Mouse (Mus musculus) midbrain, embryonic 15.5 days (tissue): ENCODE measurements at regions not wholly inside any gene's neighbourhood (a gene's known extent, or its start where the extent isn't known, plus 50 kb on each side); places are given as distances from the start of the nearest gene placed in this dataset.
A peak's percentile ranks its signal among the peaks of the same experiment; 100 is the strongest.

Experiments
- ATAC-seq: fragments of 200-750 bp; cut with Nextera tagmentation; replicated peaks from 2 replicates; pipeline ENCODE4 v1.8.0; 2017; ENCODE audit warnings: moderate TSS enrichment
- H3K27ac ChIP-seq: fragments of 300-500 bp; sonication (generic); 2 replicates; pipeline ENCODE4 v1.5.1; 2015; ENCODE audit warnings: mild to moderate bottlenecking, inconsistent platforms
- H3K27me3 ChIP-seq: fragments of 300-500 bp; sonication (generic); replicated peaks from 2 replicates; pipeline ENCODE4 v1.6.1; 2015; ENCODE audit warnings: inconsistent platforms
- H3K36me3 ChIP-seq: fragments of 300-500 bp; sonication (generic); replicated peaks from 2 replicates; pipeline ENCODE4 v1.6.1; 2015; ENCODE audit warnings: inconsistent platforms
- H3K4me1 ChIP-seq: fragments of 300-500 bp; sonication (generic); 2 replicates; pipeline ENCODE4 v1.6.1; 2015; ENCODE audit warnings: inconsistent platforms
- H3K4me2 ChIP-seq: fragments of 300-500 bp; sonication (generic); 2 replicates; pipeline ENCODE4 v1.6.1; 2015; ENCODE audit warnings: inconsistent platforms, mild to moderate bottlenecking, moderate library complexity
- H3K4me3 ChIP-seq: fragments of 300-500 bp; sonication (generic); 2 replicates; pipeline ENCODE4 v1.5.1; 2015; ENCODE audit warnings: mild to moderate bottlenecking, inconsistent platforms
- H3K9ac ChIP-seq: fragments of 300-500 bp; sonication (generic); 2 replicates; pipeline ENCODE4 v1.6.1; 2015; ENCODE audit warnings: mild to moderate bottlenecking, inconsistent platforms
- H3K9me3 ChIP-seq: fragments of 300-500 bp; sonication (generic); 2 replicates; pipeline ENCODE4 v1.6.1; 2016; ENCODE audit warnings: inconsistent platforms
- WGBS: fragments of 180-500 bp; shearing (Covaris S2); methylation state at CpG from one replicate; pipeline ENCODE4 v1.1.7; 2015; ENCODE audit warnings: mixed read lengths; 5-methylcytosine and 5-hydroxymethylcytosine counted together

GRCm38 (mm10) chr2:30691857-30692560, 97.2 kb downstream of the Cstad start:
- Histone ChIP-seq H3K9me3 (no peaks in the 10 kb centered on the region), H3K9ac (peak overlapping the region; percentile 27; the same call in 1 of the 2 replicates), H3K27me3 (no peaks in the 10 kb centered on the region), H3K4me3 (no peak overlapping the region), H3K4me2 (peak overlapping the region; percentile 49), H3K4me1 (peaks cover 57% of the 10 kb centered on the region), H3K36me3 (no peaks in the 10 kb centered on the region), H3K27ac (peak overlapping the region; percentile 99)
- peak; percentile 24 for ATAC-seq
- 4% methylated on average over 11 of the region's 11 CpGs for WGBS

GRCm38 (mm10) chr2:30690925-30691856, 96.4 kb downstream of the Cstad start:
- ATAC-seq: no peak
- Histone ChIP-seq H3K4me3 (no peak overlapping the region), H3K36me3 (no peaks in the 10 kb centered on the region), H3K4me1 (peaks cover 60% of the 10 kb centered on the region), H3K9me3 (no peaks in the 10 kb centered on the region), H3K9ac (no peak overlapping the region), H3K4me2 (no peak overlapping the region), H3K27ac (peak overlapping the region; percentile 99), H3K27me3 (no peaks in the 10 kb centered on the region)
- WGBS: 86% methylated on average over 17 of the region's 17 CpGs

- Histone ChIP-seq H3K4me3 (no peak overlapping the region), H3K9me3 (no peaks in the 10 kb centered on the region), H3K4me2 (no peak overlapping the region), H3K27ac (peak overlapping the region; percentile 99), H3K36me3 (no peaks in the 10 kb centered on the region), H3K27me3 (no peaks in the 10 kb centered on the region), H3K9ac (no peak overlapping the region), H3K4me1 (peaks cover 60% of the 10 kb centered on the region)
- ATAC-seq: no peak
- WGBS: 78% methylated on average over 11 of the region's 11 CpGs
Measured at GRCm38 (mm10) chr2:30690307-30690706, 95.5 kb downstream of the Cstad start.

DNA sequence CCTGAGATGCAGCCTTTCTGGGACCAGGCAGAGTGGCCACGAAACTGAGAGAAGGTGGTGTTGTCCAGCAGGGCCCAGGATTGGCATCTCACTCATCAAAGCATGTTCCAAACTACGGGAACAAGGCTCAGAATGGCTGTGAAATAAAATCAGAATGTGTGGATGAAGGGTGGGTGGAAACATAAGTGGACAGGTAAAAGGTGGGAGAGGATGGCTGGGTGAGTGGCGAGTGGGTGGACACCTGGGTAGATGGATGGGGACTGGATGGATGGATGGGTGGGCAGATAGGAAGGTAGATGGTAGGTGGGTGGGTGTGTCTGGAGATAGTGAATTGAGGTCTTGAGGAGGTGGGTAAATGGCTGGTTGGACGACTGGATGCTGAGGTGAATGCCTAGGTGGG, 93.6 kb downstream of the Cstad start:
- H3K9ac ChIP-seq: no peak overlapping the region
- no peak overlapping the region for H3K4me3 ChIP-seq
- H3K27ac ChIP-seq: peak overlapping the region; percentile 78
- ATAC-seq: no peak
- no peaks in the 10 kb centered on the region for H3K27me3 ChIP-seq
- 86% methylated on average over 4 of the region's 4 CpGs for WGBS
- no peak overlapping the region for H3K4me2 ChIP-seq
- H3K9me3 ChIP-seq: no peaks in the 10 kb centered on the region
- H3K36me3 ChIP-seq: no peaks in the 10 kb centered on the region
- peaks cover 47% of the 10 kb centered on the region for H3K4me1 ChIP-seq

- Histone ChIP-seq H3K4me2 (peak overlapping the region; percentile 12; the same call in 1 of the 2 replicates), H3K36me3 (no peaks in the 10 kb centered on the region), H3K27me3 (no peaks in the 10 kb centered on the region), H3K9ac (no peak overlapping the region), H3K27ac (peak overlapping the region; percentile 78), H3K9me3 (no peaks in the 10 kb centered on the region), H3K4me3 (no peak overlapping the region), H3K4me1 (peaks cover 44% of the 10 kb centered on the region)
- 7% methylated on average over 23 of the region's 23 CpGs for WGBS
- ATAC-seq: peak; percentile 54
Measured at GRCm38 (mm10) chr2:30687121-30687551, 92.3 kb downstream of the Cstad start.

GRCm38 (mm10) chr2:30686359-30686758, 91.5 kb downstream of the Cstad start:
- Histone ChIP-seq H3K36me3 (no peaks in the 10 kb centered on the region), H3K4me1 (peaks cover 37% of the 10 kb centered on the region), H3K9me3 (no peaks in the 10 kb centered on the region), H3K27ac (peak overlapping the region; percentile 78), H3K4me2 (no peak overlapping the region), H3K4me3 (no peak overlapping the region), H3K27me3 (no peaks in the 10 kb centered on the region), H3K9ac (no peak overlapping the region)
- no peak for ATAC-seq
- 70% methylated on average over 6 of the region's 6 CpGs for WGBS

DNA sequence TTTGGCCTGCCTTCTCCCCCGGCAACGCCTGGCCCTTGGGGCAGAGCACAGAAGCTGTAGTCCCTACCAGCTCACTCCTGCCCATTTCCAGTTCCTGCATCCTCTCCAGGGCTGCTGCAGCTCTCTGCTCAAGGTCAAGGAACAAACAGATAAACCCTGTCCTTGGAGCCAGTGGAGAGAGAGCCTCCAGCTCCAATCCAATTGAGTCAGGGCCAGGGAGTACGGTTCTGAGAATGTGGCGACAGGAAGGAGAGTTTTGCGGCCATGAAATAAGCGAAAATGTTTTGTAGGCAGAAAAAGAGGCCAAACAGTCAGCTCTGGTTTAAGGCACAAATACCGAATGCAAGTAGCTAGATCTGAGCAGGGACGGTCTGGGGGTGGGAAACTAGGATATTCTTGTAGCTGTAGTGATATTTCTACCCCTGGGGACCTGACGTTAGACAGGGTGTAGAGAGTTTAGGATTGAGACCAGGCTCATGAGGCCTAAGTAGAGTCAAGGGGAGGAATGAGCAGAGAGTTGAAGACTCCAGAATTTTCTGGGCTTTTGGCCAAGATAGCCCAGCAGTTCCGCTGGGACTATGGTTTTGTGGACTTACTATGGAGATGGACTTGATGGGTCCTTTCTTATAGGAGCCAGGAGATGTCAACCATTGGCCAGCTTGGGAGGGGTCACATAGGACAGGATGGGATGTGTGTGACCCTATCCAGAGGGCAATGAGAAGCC, 90.5 kb downstream of the Cstad start:
- Histone ChIP-seq H3K9ac (no peak overlapping the region), H3K9me3 (no peaks in the 10 kb centered on the region), H3K36me3 (no peaks in the 10 kb centered on the region), H3K4me3 (no peak overlapping the region), H3K27ac (peak overlapping the region; percentile 78), H3K27me3 (no peaks in the 10 kb centered on the region), H3K4me1 (peaks cover 37% of the 10 kb centered on the region), H3K4me2 (no peak overlapping the region)
- 67% methylated on average over 10 of the region's 10 CpGs for WGBS
- no peak for ATAC-seq

GRCm38 (mm10) chr2:30684461-30684860, 89.6 kb downstream of the Cstad start:
- Histone ChIP-seq H3K4me1 (peaks cover 37% of the 10 kb centered on the region), H3K27ac (peak overlapping the region; percentile 78), H3K9ac (no peak overlapping the region), H3K9me3 (peaks cover 5% of the 10 kb centered on the region; the same call in 1 of the 2 replicates), H3K4me3 (no peak overlapping the region), H3K36me3 (no peaks in the 10 kb centered on the region), H3K27me3 (no peaks in the 10 kb centered on the region), H3K4me2 (no peak overlapping the region)
- no peak for ATAC-seq
- WGBS: 89% methylated on average over 6 of the region's 6 CpGs

DNA sequence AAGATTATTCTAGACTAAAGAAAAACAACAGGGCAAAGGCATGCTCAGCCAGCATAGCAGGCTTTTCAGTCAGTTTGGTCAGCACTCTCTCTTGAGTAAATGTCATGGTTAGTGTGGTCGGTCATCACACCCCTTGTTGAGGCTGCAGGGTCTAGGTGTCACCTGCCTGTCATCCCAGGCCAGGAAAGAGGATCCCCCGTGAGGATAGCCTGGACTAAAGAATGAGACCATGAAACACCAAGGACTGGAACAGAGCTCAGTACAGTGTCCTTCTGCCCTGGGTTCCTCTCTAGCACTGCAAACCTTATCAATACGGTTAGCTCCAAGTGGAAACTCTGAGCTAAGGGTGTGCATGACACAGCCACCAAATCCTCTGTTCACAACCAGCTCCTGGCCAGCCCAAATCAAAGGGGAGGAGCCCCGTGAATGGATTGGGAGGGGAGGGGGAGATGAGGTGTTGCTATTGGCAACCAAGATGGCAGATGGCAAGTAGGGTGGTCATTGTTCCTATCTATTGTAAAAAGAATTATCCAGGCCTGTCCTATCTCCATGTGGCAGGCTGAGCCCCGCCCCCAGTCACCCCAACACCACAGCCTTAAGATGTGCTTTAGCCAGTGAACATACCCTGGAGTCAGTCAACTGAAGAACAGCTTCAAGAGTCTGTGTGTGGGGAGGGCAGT, 87.4 kb downstream of the Cstad start:
- peaks cover 40% of the 10 kb centered on the region for H3K4me1 ChIP-seq
- 22% methylated on average over 5 of the region's 5 CpGs for WGBS
- no peak overlapping the region for H3K9ac ChIP-seq
- H3K27ac ChIP-seq: peak overlapping the region; percentile 53
- H3K4me2 ChIP-seq: no peak overlapping the region
- peaks cover 5% of the 10 kb centered on the region; the same call in 1 of the 2 replicates for H3K9me3 ChIP-seq
- no peaks in the 10 kb centered on the region for H3K36me3 ChIP-seq
- no peaks in the 10 kb centered on the region for H3K27me3 ChIP-seq
- no peak for ATAC-seq
- no peak overlapping the region for H3K4me3 ChIP-seq

DNA sequence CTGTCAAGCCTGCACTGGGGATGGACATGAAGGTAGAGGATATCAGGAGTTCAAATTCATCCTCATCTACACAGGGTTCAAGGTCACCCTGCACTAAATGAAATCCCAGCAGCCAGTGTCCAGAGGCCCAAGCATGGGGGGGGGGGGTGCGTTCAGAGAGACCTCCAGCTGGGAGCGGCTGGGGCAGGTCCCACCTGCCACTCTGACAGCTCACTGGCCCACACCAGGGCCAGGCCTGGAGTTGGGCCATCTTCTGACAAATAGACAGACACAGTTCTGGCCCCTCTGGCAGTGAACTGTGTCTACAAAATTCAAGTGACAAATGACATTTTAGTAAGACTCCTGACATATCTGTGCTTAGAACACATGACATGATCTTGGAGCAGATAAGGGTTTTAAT, 86.8 kb downstream of the Cstad start:
- H3K4me1 ChIP-seq: peaks cover 40% of the 10 kb centered on the region
- no peak overlapping the region for H3K27ac ChIP-seq
- 43% methylated on average over 2 of the region's 2 CpGs for WGBS

GRCm38 (mm10) chr2:30679041-30679440, 84.2 kb downstream of the Cstad start:
- Histone ChIP-seq H3K4me2 (no peak overlapping the region), H3K4me3 (no peak overlapping the region), H3K27ac (peak overlapping the region; percentile 50; the same call in 1 of the 2 replicates), H3K36me3 (no peaks in the 10 kb centered on the region), H3K9me3 (peaks cover 5% of the 10 kb centered on the region; the same call in 1 of the 2 replicates), H3K9ac (no peak overlapping the region), H3K4me1 (peaks cover 33% of the 10 kb centered on the region), H3K27me3 (no peaks in the 10 kb centered on the region)
- ATAC-seq: no peak

More for the DNA sequence above, 86.8 kb downstream of the Cstad start:
- peaks cover 5% of the 10 kb centered on the region; the same call in 1 of the 2 replicates for H3K9me3 ChIP-seq
- no peak overlapping the region for H3K4me3 ChIP-seq
- H3K36me3 ChIP-seq: no peaks in the 10 kb centered on the region
- ATAC-seq: no peak
- H3K4me2 ChIP-seq: no peak overlapping the region
- H3K27me3 ChIP-seq: no peaks in the 10 kb centered on the region
- no peak overlapping the region for H3K9ac ChIP-seq
